Mouse (Mus musculus): ENCODE data around the gene Kyat1. TPM values are rescaled to one million over a fixed set of nuclear protein-coding genes. Genes with fewer than 3 reads are reported as not detected.

Gene Kyat1
- polyA plus RNA-seq, 1 experiment = 30.0 TPM

DNA sequence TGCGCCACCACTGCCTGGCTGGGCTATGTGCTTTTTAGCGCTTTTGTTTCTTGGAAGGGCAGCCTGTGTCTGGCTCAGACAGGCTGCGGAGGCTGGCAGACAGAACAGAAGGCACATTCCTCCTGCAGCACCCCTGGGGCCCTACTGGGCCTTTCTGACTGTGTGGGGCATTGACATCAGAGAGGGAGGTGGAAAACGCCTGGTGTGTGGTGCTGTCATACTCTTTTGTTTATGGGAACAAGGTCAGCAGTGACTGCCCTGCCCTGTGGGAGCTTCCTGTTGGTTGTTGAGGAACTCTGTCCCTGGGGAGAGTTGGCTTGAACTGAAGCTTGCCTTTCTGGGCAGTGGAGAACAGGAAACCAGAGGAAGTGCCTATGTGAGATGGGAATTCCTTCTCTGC lies 36.9 kb upstream of the Kyat1 start:
- DNase-seq (ENCODE audit: low read depth) = peak; percentile 44
- TF ChIP-seq CTCF (IDR thresholded peaks at IDR 0.05; ENCODE audit: borderline replicate concordance, extremely low read depth, insufficient read depth, insufficient read length) (no peak), POLR2A (IDR thresholded peaks at IDR 0.05; ENCODE audit: borderline replicate concordance, extremely low read depth, insufficient read depth, insufficient read length, poor library complexity, severe bottlenecking) (no peak)

- DNase-seq (ENCODE audit: low read depth) = no peak
- no peak for TF ChIP-seq CTCF (IDR thresholded peaks at IDR 0.05; ENCODE audit: borderline replicate concordance, extremely low read depth, insufficient read depth, insufficient read length)
- no peak for TF ChIP-seq POLR2A (IDR thresholded peaks at IDR 0.05; ENCODE audit: borderline replicate concordance, extremely low read depth, insufficient read depth, insufficient read length, poor library complexity, severe bottlenecking)
Measured at GRCm38 (mm10) chr2:30240267-30240666, 34.6 kb upstream of the Kyat1 start, which contains the start of gene Gm28035. Gene Gm28035, plus strand, starts transcription at chr2:30240567.

GRCm38 (mm10) chr2:30239777-30240176 lies 34.1 kb upstream of the Kyat1 start:
- no peak for TF ChIP-seq POLR2A (IDR thresholded peaks at IDR 0.05; ENCODE audit: borderline replicate concordance, extremely low read depth, insufficient read depth, insufficient read length, poor library complexity, severe bottlenecking)
- TF ChIP-seq CTCF (IDR thresholded peaks at IDR 0.05; ENCODE audit: borderline replicate concordance, extremely low read depth, insufficient read depth, insufficient read length) = no peak
- no peak for DNase-seq (ENCODE audit: low read depth)

DNA sequence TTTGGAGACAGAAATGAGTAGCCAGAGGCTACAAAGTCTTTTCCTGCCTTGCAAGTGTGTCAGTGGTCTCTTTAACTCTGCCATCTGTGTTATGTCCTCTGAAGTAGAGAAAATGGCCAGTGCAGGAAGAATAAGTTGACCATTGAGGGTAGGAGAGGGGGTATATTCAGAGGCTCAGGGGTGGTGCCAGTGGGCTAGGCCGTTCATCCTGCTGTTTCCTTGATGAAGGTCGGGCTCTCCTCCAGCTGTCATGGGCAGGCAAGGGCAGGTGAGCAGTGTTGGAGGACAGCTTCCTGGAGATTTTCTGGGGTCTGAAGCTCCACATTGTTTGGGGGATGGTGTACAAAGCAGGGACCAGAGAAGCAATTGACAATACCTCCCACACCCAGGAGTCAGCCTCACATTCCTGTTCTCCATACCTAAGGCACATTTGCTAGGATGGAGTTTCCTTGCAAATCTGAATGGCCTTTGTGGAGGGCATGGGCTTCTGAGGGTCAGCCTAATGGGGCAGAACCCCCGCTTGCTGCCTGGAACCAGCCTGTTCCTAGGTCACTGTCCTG lies 33.3 kb upstream of the Kyat1 start:
- DNase-seq (ENCODE audit: low read depth) = no peak
- TF ChIP-seq POLR2A (IDR thresholded peaks at IDR 0.05; ENCODE audit: borderline replicate concordance, extremely low read depth, insufficient read depth, insufficient read length, poor library complexity, severe bottlenecking) (no peak), CTCF (IDR thresholded peaks at IDR 0.05; ENCODE audit: borderline replicate concordance, extremely low read depth, insufficient read depth, insufficient read length) (no peak)

- DNase-seq (ENCODE audit: low read depth) = no peak
- TF ChIP-seq CTCF (IDR thresholded peaks at IDR 0.05; ENCODE audit: borderline replicate concordance, extremely low read depth, insufficient read depth, insufficient read length) (no peak), POLR2A (IDR thresholded peaks at IDR 0.05; ENCODE audit: borderline replicate concordance, extremely low read depth, insufficient read depth, insufficient read length, poor library complexity, severe bottlenecking) (no peak)
Measured at GRCm38 (mm10) chr2:30237881-30238280, 32.2 kb upstream of the Kyat1 start.

DNA sequence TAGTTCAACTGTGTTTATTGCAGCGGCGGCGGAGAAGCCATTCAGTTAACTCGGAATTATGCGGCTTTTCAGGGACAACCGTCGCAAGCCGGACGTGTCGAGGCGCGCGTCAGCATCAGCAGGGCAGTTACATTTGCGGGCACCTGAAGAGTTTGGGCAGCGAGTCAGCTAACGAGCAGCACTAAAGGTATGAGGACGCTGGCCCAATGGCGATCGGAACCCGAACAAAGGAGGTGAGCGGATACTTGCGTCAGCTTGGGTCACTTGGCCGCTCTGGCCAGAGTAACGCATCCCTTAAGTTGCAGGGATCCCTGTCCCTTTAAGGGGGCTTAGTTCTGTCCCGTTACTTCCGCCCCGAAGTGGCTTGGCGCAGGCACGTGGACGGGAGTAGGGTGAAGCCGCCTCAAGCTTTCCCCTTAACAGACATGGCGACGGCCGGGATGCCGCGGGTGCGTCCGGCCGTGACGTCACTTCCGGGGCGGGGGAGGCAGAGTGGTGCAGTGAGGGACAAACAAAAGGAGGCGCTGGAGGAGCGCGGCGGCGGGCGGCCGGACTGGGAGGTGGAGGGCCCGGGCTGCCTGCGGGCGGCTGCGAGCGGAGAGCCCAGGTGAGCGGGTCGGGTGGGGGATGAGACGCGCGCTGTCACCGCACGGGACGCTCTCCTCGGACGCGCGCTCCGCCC lies 31.7 kb upstream of the Kyat1 start, which contains the start of gene Lrrc8a:
Lrrc8a (plus strand) TSS at position 517 of the 682 bp plus-strand sequence.
- peak; percentile 100 for DNase-seq (ENCODE audit: low read depth)
- 0 out of 2 replicates have a peak, but pooled peaks have one; percentile 0 for TF ChIP-seq CTCF (IDR thresholded peaks at IDR 0.05; ENCODE audit: borderline replicate concordance, extremely low read depth, insufficient read depth, insufficient read length)
- peak; percentile 93 for TF ChIP-seq POLR2A (IDR thresholded peaks at IDR 0.05; ENCODE audit: borderline replicate concordance, extremely low read depth, insufficient read depth, insufficient read length, poor library complexity, severe bottlenecking)

- TF ChIP-seq CTCF (IDR thresholded peaks at IDR 0.05; ENCODE audit: borderline replicate concordance, extremely low read depth, insufficient read depth, insufficient read length) (no peak), POLR2A (IDR thresholded peaks at IDR 0.05; ENCODE audit: borderline replicate concordance, extremely low read depth, insufficient read depth, insufficient read length, poor library complexity, severe bottlenecking) (no peak)
- DNase-seq (ENCODE audit: low read depth) = peak; percentile 33
Measured at GRCm38 (mm10) chr2:30236426-30237198, 31.0 kb upstream of the Kyat1 start.

DNA sequence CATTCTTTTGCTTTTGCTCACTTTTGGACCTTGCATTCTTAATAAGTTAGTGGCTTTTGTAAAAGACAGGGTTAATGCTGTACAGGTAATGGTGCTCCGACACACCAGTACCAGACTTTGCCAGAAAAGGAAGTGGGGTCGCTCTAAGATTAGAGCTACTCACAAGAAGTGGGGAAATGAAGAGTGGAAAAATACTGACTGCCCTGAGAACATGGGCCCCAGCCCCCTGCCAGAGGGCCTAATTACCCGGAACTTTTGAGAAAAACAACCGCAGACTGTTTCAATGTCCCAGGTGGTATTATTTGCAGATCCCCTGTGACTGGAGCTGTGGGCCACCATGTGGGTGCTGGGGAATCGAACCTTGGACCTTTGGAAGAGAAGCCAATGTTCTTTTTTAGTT lies 29.9 kb upstream of the Kyat1 start:
- TF ChIP-seq CTCF (IDR thresholded peaks at IDR 0.05; ENCODE audit: borderline replicate concordance, extremely low read depth, insufficient read depth, insufficient read length) = no peak
- no peak for TF ChIP-seq POLR2A (IDR thresholded peaks at IDR 0.05; ENCODE audit: borderline replicate concordance, extremely low read depth, insufficient read depth, insufficient read length, poor library complexity, severe bottlenecking)
- DNase-seq (ENCODE audit: low read depth) = no peak

DNA sequence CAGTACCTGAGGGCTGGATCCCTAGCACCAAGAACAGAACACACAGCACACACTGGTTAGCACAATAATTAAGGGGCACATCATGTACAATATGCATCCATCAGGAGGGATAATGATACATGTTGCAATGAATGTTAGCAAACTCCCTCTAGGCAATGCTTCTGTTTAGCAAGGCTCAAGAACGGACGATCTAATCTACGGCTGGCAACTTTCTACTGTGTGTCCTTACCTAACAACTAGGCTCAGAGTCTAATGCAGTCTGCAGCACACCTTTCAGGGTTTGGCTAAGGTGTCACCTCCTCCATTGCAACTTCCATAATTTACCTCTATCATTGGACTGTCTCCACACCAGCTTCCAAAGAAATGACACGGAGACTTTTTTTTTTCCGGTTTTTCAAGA lies 10.6 kb upstream of the Kyat1 start:
- no peak for DNase-seq (ENCODE audit: low read depth)
- TF ChIP-seq CTCF (IDR thresholded peaks at IDR 0.05; ENCODE audit: borderline replicate concordance, extremely low read depth, insufficient read depth, insufficient read length) = no peak
- no peak for TF ChIP-seq POLR2A (IDR thresholded peaks at IDR 0.05; ENCODE audit: borderline replicate concordance, extremely low read depth, insufficient read depth, insufficient read length, poor library complexity, severe bottlenecking)

DNA sequence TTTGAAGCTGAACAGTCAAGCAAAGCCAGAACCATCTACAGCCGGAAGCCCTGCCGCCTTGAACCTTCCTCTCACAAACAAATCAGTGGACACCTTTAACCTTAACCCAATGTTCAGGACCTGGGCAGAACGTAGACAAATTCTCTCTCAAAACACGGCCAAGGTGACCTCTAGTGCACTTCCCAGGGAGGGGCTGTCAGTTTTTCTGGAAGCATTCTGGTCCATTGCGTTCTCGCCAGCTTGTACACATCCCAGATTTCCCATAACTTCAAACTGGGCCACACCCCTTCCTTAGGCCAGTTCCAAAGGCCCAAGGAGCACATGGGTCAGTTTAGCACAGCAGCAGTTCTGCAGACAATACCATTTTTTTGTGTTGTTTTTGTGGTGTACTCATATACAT lies 9.8 kb upstream of the Kyat1 start:
- no peak for DNase-seq (ENCODE audit: low read depth)

DNA sequence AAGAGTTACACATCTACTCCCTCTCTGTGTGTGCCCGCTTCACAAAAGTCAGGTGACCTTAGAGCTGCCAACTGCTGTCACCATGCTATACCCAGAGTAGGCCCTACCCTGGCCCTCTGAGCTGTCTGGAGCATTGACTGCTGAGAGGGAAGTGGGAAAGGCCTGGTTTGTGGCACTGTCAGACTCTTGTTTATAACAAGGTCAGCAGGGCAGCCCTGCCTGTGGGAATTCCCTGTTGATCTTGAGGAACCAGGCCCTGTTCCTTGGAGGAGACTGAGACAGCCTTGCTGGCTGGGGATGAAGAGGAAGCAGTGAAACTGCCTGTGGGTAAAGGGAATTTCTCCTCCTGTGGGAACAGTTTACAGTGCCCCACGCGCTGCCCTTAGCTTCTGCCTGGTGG lies 9.1 kb upstream of the Kyat1 start:
- TF ChIP-seq CTCF (IDR thresholded peaks at IDR 0.05; ENCODE audit: borderline replicate concordance, extremely low read depth, insufficient read depth, insufficient read length) (no peak), POLR2A (IDR thresholded peaks at IDR 0.05; ENCODE audit: borderline replicate concordance, extremely low read depth, insufficient read depth, insufficient read length, poor library complexity, severe bottlenecking) (no peak)
- no peak for DNase-seq (ENCODE audit: low read depth)

More for the DNA sequence above, 9.8 kb upstream of the Kyat1 start:
- TF ChIP-seq POLR2A (IDR thresholded peaks at IDR 0.05; ENCODE audit: borderline replicate concordance, extremely low read depth, insufficient read depth, insufficient read length, poor library complexity, severe bottlenecking) (no peak), CTCF (IDR thresholded peaks at IDR 0.05; ENCODE audit: borderline replicate concordance, extremely low read depth, insufficient read depth, insufficient read length) (no peak)

All from brain, embryonic 14.5 days (tissue).